Mouse (Mus musculus): ENCODE measurements around the gene Tnfrsf1b. TPM values are rescaled to one million over a fixed set of nuclear protein-coding genes. Genes with fewer than 3 reads are reported as not detected.

Gene Tnfrsf1b
- 1.6 and 1.8 TPM in 2 replicates for polyA plus RNA-seq (2016; fragmentation: Nextera tagmentation; extraction: Ambion mirVana)

DNA sequence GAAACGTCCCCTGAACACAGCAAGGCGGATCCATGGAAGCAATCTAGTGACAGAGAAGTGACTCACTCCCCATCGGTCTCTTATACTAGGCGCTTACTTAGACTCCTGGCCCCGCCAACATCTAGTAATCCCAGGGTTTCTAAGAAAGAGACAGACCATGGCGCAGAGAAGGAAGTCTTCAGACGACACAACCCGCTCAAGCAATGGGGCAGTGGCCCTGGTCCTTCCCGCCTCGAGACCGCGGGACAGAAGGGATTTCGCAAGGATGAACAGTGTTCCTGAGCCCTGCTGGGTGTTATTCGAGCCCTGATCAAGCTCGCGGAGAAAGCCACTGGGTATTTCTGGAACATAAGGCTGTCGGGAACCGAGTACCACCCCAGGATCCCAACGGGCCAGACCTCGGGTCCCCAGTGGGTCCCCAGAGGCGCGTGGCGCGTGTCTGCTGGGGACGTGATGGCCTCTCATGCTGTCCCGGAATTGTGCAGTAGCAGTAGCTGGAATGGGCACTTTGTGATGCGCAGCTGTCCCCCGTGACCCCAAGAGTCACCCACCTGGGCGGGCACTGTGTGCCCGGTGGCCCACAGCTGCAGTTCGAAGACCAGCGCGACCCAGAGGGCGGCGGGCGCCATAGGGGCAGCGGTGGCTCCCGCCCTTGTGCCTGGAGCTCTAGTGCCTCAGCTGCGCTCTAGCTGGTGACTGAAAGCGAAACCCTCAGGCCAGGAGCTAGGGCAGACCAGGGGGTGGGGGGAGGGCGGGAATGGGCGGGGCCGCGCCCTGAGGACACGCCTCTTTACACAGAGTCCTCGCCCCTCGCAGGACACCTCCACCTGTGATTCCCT, at the start of gene Tnfrsf1b:
Gene Tnfrsf1b (minus strand): TSS at position 698 of the 839 bp plus-strand sequence.
- peak within 1 kb of the TSS; percentile 38 for H3K4me3 ChIP-seq
- no peaks in the 10 kb centered on the region for H3K9me3 ChIP-seq
- 0 out of 2 replicates have a peak, but pooled peaks have one; percentile 11 for ATAC-seq (ENCODE audit: insufficient number of reproducible peaks, insufficient read depth, low FRiP score, low TSS enrichment)
- peak within 1 kb of the TSS; percentile 24; the same call in 1 of the 2 replicates for H3K9ac ChIP-seq
- H3K27ac ChIP-seq = no peak within 1 kb of the TSS
- H3K27me3 ChIP-seq = peaks cover 47% of the 10 kb centered on the region
- WGBS = 1% methylated on average over 47 of the region's 47 CpGs
- peak within 1 kb of the TSS; percentile 75 for H3K4me2 ChIP-seq (replicated peaks)
- no peaks in the 10 kb centered on the region for H3K36me3 ChIP-seq
- no peaks in the 10 kb centered on the region for H3K4me1 ChIP-seq

- no peak overlapping the region for H3K4me3 ChIP-seq
- no peak overlapping the region for H3K9ac ChIP-seq
- no peaks in the 10 kb centered on the region for H3K27me3 ChIP-seq
- WGBS = 49% methylated on average over 5 of the region's 5 CpGs
- H3K4me1 ChIP-seq = no peaks in the 10 kb centered on the region
- no peak overlapping the region for H3K4me2 ChIP-seq (replicated peaks)
- no peak overlapping the region for H3K27ac ChIP-seq
- no peaks in the 10 kb centered on the region for H3K36me3 ChIP-seq
- ATAC-seq (ENCODE audit: insufficient number of reproducible peaks, insufficient read depth, low FRiP score, low TSS enrichment) = no peak
- no peaks in the 10 kb centered on the region for H3K9me3 ChIP-seq
Measured at GRCm38 (mm10) chr4:145295589-145296300, 49.1 kb upstream of the Tnfrsf1b start.

DNA sequence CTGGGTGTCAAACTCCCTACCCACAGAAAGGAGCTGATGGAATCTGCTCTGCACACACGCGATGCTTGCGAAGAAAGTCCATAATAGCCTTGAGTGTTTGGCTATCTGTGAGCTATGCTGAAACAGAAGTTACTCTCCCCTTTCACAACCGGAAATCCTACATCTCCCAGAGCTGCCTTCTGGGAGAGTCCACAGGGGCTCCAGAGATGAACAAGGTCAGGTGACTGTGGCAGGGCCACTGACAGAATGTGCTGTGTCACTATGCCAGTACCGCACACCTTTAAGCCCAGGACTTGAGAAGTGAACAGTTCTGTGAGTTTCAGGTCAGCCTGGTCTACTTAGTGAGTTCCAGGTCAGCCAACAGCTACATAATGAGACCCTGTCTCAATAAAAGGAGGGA, 47.9 kb upstream of the Tnfrsf1b start:
- Histone ChIP-seq H3K9ac (no peak overlapping the region), H3K4me3 (no peak overlapping the region), H3K4me2 (replicated peaks) (no peak overlapping the region), H3K27ac (no peak overlapping the region), H3K27me3 (no peaks in the 10 kb centered on the region), H3K36me3 (no peaks in the 10 kb centered on the region), H3K4me1 (no peaks in the 10 kb centered on the region), H3K9me3 (no peaks in the 10 kb centered on the region)
- ATAC-seq (ENCODE audit: insufficient number of reproducible peaks, insufficient read depth, low FRiP score, low TSS enrichment) = no peak
- WGBS = 83% methylated on average over 5 of the region's 5 CpGs

- WGBS = 52% methylated on average over 4 of the region's 4 CpGs
- no peaks in the 10 kb centered on the region for H3K4me1 ChIP-seq
- peak; percentile 64; the same call in 1 of the 2 replicates for ATAC-seq (ENCODE audit: insufficient number of reproducible peaks, insufficient read depth, low FRiP score, low TSS enrichment)
Measured at GRCm38 (mm10) chr4:145286369-145287120, 39.9 kb upstream of the Tnfrsf1b start.

DNA sequence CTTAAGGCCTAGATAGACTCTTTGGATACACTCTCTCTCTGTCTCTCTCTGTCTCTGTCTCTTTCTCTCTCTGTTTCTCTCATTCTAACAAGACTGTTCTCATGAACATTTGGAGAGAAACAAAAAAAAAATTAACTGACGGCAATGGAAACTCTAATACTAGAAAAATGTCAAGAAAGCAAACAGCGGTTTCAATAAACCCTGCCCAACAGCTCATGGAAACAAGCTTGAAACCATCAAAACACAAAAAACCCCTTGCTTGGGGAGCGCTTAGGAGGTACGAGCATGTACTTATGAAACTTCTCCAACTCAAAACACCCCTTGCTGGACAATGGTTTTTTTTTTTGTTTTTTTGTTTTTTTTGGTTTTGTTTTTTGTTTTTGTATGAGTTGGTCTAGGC, 38.0 kb upstream of the Tnfrsf1b start:
- H3K36me3 ChIP-seq = no peaks in the 10 kb centered on the region
- H3K27ac ChIP-seq = no peak overlapping the region
- no peak for ATAC-seq (ENCODE audit: insufficient number of reproducible peaks, insufficient read depth, low FRiP score, low TSS enrichment)
- H3K9ac ChIP-seq = no peak overlapping the region
- H3K9me3 ChIP-seq = no peaks in the 10 kb centered on the region
- no peak overlapping the region for H3K4me3 ChIP-seq
- H3K4me1 ChIP-seq = no peaks in the 10 kb centered on the region
- no peak overlapping the region for H3K4me2 ChIP-seq (replicated peaks)
- H3K27me3 ChIP-seq = no peaks in the 10 kb centered on the region
- WGBS = 91% methylated on average over 4 of the region's 4 CpGs

More at GRCm38 (mm10) chr4:145286369-145287120, 39.9 kb upstream of the Tnfrsf1b start:
- Histone ChIP-seq H3K9me3 (no peaks in the 10 kb centered on the region), H3K36me3 (no peaks in the 10 kb centered on the region), H3K27ac (no peak overlapping the region), H3K27me3 (no peaks in the 10 kb centered on the region), H3K4me2 (replicated peaks) (no peak overlapping the region), H3K9ac (no peak overlapping the region), H3K4me3 (no peak overlapping the region)

DNA sequence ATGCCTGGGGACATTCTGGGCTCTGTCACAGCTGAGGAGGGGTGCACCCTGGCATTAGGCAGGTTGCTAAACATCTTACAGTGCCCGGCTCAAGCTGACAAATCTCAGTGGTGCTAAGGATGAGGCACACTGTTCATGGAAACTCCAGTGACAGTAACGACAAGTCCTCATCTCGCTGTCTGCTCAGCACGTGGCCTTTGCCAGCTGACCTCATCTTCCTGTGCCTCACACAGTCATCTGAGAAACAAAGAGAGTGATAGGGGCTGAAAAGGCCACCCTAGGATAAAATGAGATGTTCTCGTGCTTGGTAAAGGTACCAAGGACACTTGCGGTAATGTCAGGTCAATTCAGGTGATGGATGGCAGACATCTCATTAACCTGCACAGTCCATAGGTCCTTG, 36.8 kb upstream of the Tnfrsf1b start:
- ATAC-seq (ENCODE audit: insufficient number of reproducible peaks, insufficient read depth, low FRiP score, low TSS enrichment) = no peak
- H3K4me1 ChIP-seq = no peaks in the 10 kb centered on the region
- H3K27ac ChIP-seq = no peak overlapping the region
- H3K4me3 ChIP-seq = no peak overlapping the region
- no peaks in the 10 kb centered on the region for H3K9me3 ChIP-seq
- H3K36me3 ChIP-seq = no peaks in the 10 kb centered on the region
- H3K27me3 ChIP-seq = no peaks in the 10 kb centered on the region
- no peak overlapping the region for H3K9ac ChIP-seq
- WGBS = 67% methylated on average over 6 of the region's 6 CpGs
- H3K4me2 ChIP-seq (replicated peaks) = no peak overlapping the region

DNA sequence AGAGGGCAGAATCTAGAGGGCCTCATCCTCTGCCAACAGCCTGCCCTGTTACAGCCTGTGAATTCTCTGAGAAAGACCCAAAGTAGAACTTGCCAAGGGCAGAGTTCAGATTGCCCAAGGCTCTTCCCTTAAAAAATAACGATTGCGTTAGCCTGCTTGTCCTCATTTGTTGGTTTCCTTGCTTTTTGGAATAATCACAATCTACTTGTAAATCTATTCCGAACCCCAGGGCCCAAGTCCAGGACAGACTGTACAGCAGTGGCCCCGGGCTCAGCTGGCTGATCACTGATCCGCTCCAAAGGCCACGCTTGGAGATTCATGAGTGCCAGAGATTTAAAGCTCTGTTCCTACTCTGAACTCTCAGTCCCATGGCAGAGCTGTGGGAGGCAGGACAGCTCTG, 34.3 kb upstream of the Tnfrsf1b start:
- no peaks in the 10 kb centered on the region for H3K36me3 ChIP-seq
- no peak overlapping the region for H3K4me2 ChIP-seq (replicated peaks)
- no peaks in the 10 kb centered on the region for H3K27me3 ChIP-seq
- no peak overlapping the region for H3K27ac ChIP-seq
- 92% methylated on average over 6 of the region's 6 CpGs for WGBS
- ATAC-seq (ENCODE audit: insufficient number of reproducible peaks, insufficient read depth, low FRiP score, low TSS enrichment) = no peak
- H3K4me1 ChIP-seq = no peaks in the 10 kb centered on the region
- H3K9ac ChIP-seq = no peak overlapping the region
- H3K4me3 ChIP-seq = no peak overlapping the region
- no peaks in the 10 kb centered on the region for H3K9me3 ChIP-seq

GRCm38 (mm10) chr4:145278724-145279370, 32.2 kb upstream of the Tnfrsf1b start:
- ATAC-seq (ENCODE audit: insufficient number of reproducible peaks, insufficient read depth, low FRiP score, low TSS enrichment) = no peak
- Histone ChIP-seq H3K9me3 (no peaks in the 10 kb centered on the region), H3K9ac (no peak overlapping the region), H3K4me2 (replicated peaks) (no peak overlapping the region), H3K27ac (no peak overlapping the region), H3K27me3 (no peaks in the 10 kb centered on the region), H3K4me1 (no peaks in the 10 kb centered on the region), H3K4me3 (no peak overlapping the region), H3K36me3 (no peaks in the 10 kb centered on the region)
- WGBS = 86% methylated on average over 3 of the region's 3 CpGs

- Histone ChIP-seq H3K4me1 (no peaks in the 10 kb centered on the region), H3K9ac (no peak overlapping the region), H3K9me3 (no peaks in the 10 kb centered on the region), H3K27me3 (no peaks in the 10 kb centered on the region), H3K27ac (no peak overlapping the region), H3K4me2 (replicated peaks) (no peak overlapping the region), H3K36me3 (no peaks in the 10 kb centered on the region), H3K4me3 (no peak overlapping the region)
- no peak for ATAC-seq (ENCODE audit: insufficient number of reproducible peaks, insufficient read depth, low FRiP score, low TSS enrichment)
- 84% methylated on average over 2 of the region's 2 CpGs for WGBS
Measured at GRCm38 (mm10) chr4:145278231-145278630, 31.6 kb upstream of the Tnfrsf1b start.

- H3K36me3 ChIP-seq = no peaks in the 10 kb centered on the region
- H3K9ac ChIP-seq = no peak overlapping the region
- no peak overlapping the region for H3K27ac ChIP-seq
- H3K27me3 ChIP-seq = no peaks in the 10 kb centered on the region
- no peak overlapping the region for H3K4me2 ChIP-seq (replicated peaks)
- no peak for ATAC-seq (ENCODE audit: insufficient number of reproducible peaks, insufficient read depth, low FRiP score, low TSS enrichment)
- H3K4me3 ChIP-seq = no peak overlapping the region
- WGBS = 77% methylated on average over 6 of the region's 6 CpGs
- H3K9me3 ChIP-seq = no peaks in the 10 kb centered on the region
- no peaks in the 10 kb centered on the region for H3K4me1 ChIP-seq
Measured at GRCm38 (mm10) chr4:145276368-145277249, 29.9 kb upstream of the Tnfrsf1b start.

All from embryonic facial prominence, embryonic 12.5 days (tissue).